Mouse (Mus musculus): Measurements from ENCODE around the gene Iqch. TPM values are rescaled to one million over a fixed set of nuclear protein-coding genes. Genes with fewer than 3 reads are reported as not detected.

Iqch gene
- polyA plus RNA-seq, 1 experiment = not detected

- Histone ChIP-seq H3K4me1 (ENCODE audit: control insufficient read depth, insufficient read depth, insufficient read length, low read length) (peaks cover 4% of the 10 kb centered on the region; the same call in 1 of the 2 replicates), H3K4me3 (ENCODE audit: low read depth, low read length) (no peak overlapping the region), H3K27me3 (ENCODE audit: control insufficient read depth, insufficient read depth, low read length) (no peaks in the 10 kb centered on the region), H3K27ac (ENCODE audit: insufficient read depth, low read depth, low read length) (no peak overlapping the region), H3K36me3 (ENCODE audit: control insufficient read depth, insufficient read depth, low read length) (no peaks in the 10 kb centered on the region)
- TF ChIP-seq POLR2A (IDR thresholded peaks at IDR 0.05; ENCODE audit: low read depth, low read length) (no peak), CTCF (IDR thresholded peaks at IDR 0.05; ENCODE audit: extremely low read depth, insufficient read length, insufficient replicate concordance, low read depth, low read length) (no peak)
- 47% methylated on average over 2 of the region's 2 CpGs for WGBS
These were observed 140.0 kb downstream of the Iqch start for GRCm38 (mm10) chr9:63462296-63462695.

GRCm38 (mm10) chr9:63456401-63456800 is 145.9 kb downstream of the Iqch start:
- TF ChIP-seq CTCF (IDR thresholded peaks at IDR 0.05; ENCODE audit: extremely low read depth, insufficient read length, insufficient replicate concordance, low read depth, low read length) (no peak), POLR2A (IDR thresholded peaks at IDR 0.05; ENCODE audit: low read depth, low read length) (no peak)
- Histone ChIP-seq H3K27me3 (ENCODE audit: control insufficient read depth, insufficient read depth, low read length) (no peaks in the 10 kb centered on the region), H3K4me1 (ENCODE audit: control insufficient read depth, insufficient read depth, insufficient read length, low read length) (no peaks in the 10 kb centered on the region), H3K27ac (ENCODE audit: insufficient read depth, low read depth, low read length) (no peak overlapping the region), H3K36me3 (ENCODE audit: control insufficient read depth, insufficient read depth, low read length) (no peaks in the 10 kb centered on the region), H3K4me3 (ENCODE audit: low read depth, low read length) (no peak overlapping the region)

GRCm38 (mm10) chr9:63454341-63454740 is 148.0 kb downstream of the Iqch start:
- 82% methylated on average over 5 of the region's 5 CpGs for WGBS
- Histone ChIP-seq H3K4me1 (ENCODE audit: control insufficient read depth, insufficient read depth, insufficient read length, low read length) (no peaks in the 10 kb centered on the region), H3K36me3 (ENCODE audit: control insufficient read depth, insufficient read depth, low read length) (no peaks in the 10 kb centered on the region), H3K4me3 (ENCODE audit: low read depth, low read length) (no peak overlapping the region), H3K27ac (ENCODE audit: insufficient read depth, low read depth, low read length) (no peak overlapping the region), H3K27me3 (ENCODE audit: control insufficient read depth, insufficient read depth, low read length) (no peaks in the 10 kb centered on the region)
- TF ChIP-seq CTCF (IDR thresholded peaks at IDR 0.05; ENCODE audit: extremely low read depth, insufficient read length, insufficient replicate concordance, low read depth, low read length) (no peak), POLR2A (IDR thresholded peaks at IDR 0.05; ENCODE audit: low read depth, low read length) (no peak)

GRCm38 (mm10) chr9:63450531-63451030 is 151.7 kb downstream of the Iqch start:
- 71% methylated on average over 4 of the region's 4 CpGs for WGBS

GRCm38 (mm10) chr9:63443695-63444094 is 158.6 kb downstream of the Iqch start:
- no peaks in the 10 kb centered on the region for H3K4me1 ChIP-seq (ENCODE audit: control insufficient read depth, insufficient read depth, insufficient read length, low read length)
- H3K36me3 ChIP-seq (ENCODE audit: control insufficient read depth, insufficient read depth, low read length) = no peaks in the 10 kb centered on the region
- TF ChIP-seq POLR2A (IDR thresholded peaks at IDR 0.05; ENCODE audit: low read depth, low read length) (no peak), CTCF (IDR thresholded peaks at IDR 0.05; ENCODE audit: extremely low read depth, insufficient read length, insufficient replicate concordance, low read depth, low read length) (no peak)
- H3K27me3 ChIP-seq (ENCODE audit: control insufficient read depth, insufficient read depth, low read length) = peaks cover 3% of the 10 kb centered on the region; the same call in 1 of the 2 replicates
- H3K27ac ChIP-seq (ENCODE audit: insufficient read depth, low read depth, low read length) = no peak overlapping the region
- 86% methylated on average over 6 of the region's 6 CpGs for WGBS
- no peak overlapping the region for H3K4me3 ChIP-seq (ENCODE audit: low read depth, low read length)

More at GRCm38 (mm10) chr9:63450531-63451030, 151.7 kb downstream of the Iqch start:
- H3K27me3 ChIP-seq (ENCODE audit: control insufficient read depth, insufficient read depth, low read length) = no peaks in the 10 kb centered on the region
- H3K4me3 ChIP-seq (ENCODE audit: low read depth, low read length) = no peak overlapping the region
- H3K4me1 ChIP-seq (ENCODE audit: control insufficient read depth, insufficient read depth, insufficient read length, low read length) = no peaks in the 10 kb centered on the region
- TF ChIP-seq CTCF (IDR thresholded peaks at IDR 0.05; ENCODE audit: extremely low read depth, insufficient read length, insufficient replicate concordance, low read depth, low read length) (no peak), POLR2A (IDR thresholded peaks at IDR 0.05; ENCODE audit: low read depth, low read length) (no peak)
- no peak overlapping the region for H3K27ac ChIP-seq (ENCODE audit: insufficient read depth, low read depth, low read length)
- H3K36me3 ChIP-seq (ENCODE audit: control insufficient read depth, insufficient read depth, low read length) = no peaks in the 10 kb centered on the region

- Histone ChIP-seq H3K27ac (ENCODE audit: insufficient read depth, low read depth, low read length) (no peak overlapping the region), H3K4me1 (ENCODE audit: control insufficient read depth, insufficient read depth, insufficient read length, low read length) (0 out of 2 replicates have a peak, but pooled peaks cover 2% of the 10 kb centered on the region), H3K4me3 (ENCODE audit: low read depth, low read length) (no peak overlapping the region), H3K27me3 (ENCODE audit: control insufficient read depth, insufficient read depth, low read length) (no peaks in the 10 kb centered on the region), H3K36me3 (ENCODE audit: control insufficient read depth, insufficient read depth, low read length) (no peaks in the 10 kb centered on the region)
- 35% methylated on average over 1 of the region's 1 CpGs for WGBS
- TF ChIP-seq POLR2A (IDR thresholded peaks at IDR 0.05; ENCODE audit: low read depth, low read length) = no peak
- TF ChIP-seq CTCF (IDR thresholded peaks at IDR 0.05; ENCODE audit: extremely low read depth, insufficient read length, insufficient replicate concordance, low read depth, low read length) = no peak
These were observed 171.6 kb downstream of the Iqch start for GRCm38 (mm10) chr9:63430652-63431051.

GRCm38 (mm10) chr9:63421096-63421736 is 181.1 kb downstream of the Iqch start:
- 33% methylated on average over 9 of the region's 9 CpGs for WGBS
- Histone ChIP-seq H3K27me3 (ENCODE audit: control insufficient read depth, insufficient read depth, low read length) (no peaks in the 10 kb centered on the region), H3K4me1 (ENCODE audit: control insufficient read depth, insufficient read depth, insufficient read length, low read length) (no peaks in the 10 kb centered on the region), H3K4me3 (ENCODE audit: low read depth, low read length) (no peak overlapping the region), H3K36me3 (ENCODE audit: control insufficient read depth, insufficient read depth, low read length) (no peaks in the 10 kb centered on the region), H3K27ac (ENCODE audit: insufficient read depth, low read depth, low read length) (no peak overlapping the region)
- TF ChIP-seq CTCF (IDR thresholded peaks at IDR 0.05; ENCODE audit: extremely low read depth, insufficient read length, insufficient replicate concordance, low read depth, low read length) = no peak
- TF ChIP-seq POLR2A (IDR thresholded peaks at IDR 0.05; ENCODE audit: low read depth, low read length) = no peak

Measured in small intestine, adult 2 months (tissue).